Mouse (Mus musculus): Measurements from ENCODE around the gene Anxa6.
"Not testable (repeated sequence)": the region's sequence is repeated elsewhere in the genome, so short reads cannot be mapped to it uniquely, and the experiment has no call there.

The Anxa6 gene

DNA sequence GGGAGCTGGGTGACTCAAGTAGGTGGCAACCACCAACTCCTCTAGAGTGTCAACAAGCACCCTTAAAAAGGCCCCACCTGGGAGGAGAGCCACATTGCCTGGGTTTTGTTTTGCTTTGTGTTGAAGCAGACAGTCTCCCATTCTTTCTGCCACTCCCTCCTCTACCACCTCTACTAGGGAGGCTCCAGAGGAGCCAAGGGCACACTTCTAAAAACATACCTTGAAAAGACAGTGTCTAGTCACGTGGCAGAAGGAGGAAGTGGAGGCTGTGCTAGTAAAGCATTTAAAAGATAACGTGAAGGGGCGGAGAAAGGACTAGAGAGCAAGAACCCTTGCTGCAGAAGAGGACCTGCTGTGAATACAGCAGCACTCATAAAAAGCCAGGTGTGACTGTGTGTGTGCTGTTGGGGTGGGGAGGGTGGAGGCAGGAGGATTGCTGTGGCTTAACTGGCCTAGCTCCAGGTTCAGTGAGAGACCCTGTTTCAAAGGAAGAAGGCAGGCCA lies 74.6 kb downstream of the Anxa6 start:
- DNase-seq = peak; percentile 33

DNA sequence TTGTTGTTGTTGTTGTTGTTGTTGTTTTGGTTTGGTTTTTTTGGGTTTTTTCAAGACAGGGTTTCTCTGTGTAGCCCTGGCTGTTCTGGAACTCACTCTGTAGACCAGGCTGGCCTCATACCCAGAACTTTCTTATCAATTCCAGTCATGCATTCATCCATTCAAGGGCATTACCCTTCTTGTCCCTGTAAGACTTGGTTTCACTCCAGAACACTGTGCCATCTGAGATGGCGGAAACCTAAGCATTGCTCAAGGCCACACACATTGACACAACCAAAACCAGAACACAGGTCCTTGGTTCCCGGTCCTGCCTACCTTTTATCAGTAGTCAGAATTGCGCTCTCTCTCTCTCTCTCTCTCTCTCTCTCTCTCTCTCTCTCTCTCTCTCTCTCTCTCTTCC lies 75.5 kb downstream of the Anxa6 start:
- DNase-seq = not testable (repeated sequence)

DNA sequence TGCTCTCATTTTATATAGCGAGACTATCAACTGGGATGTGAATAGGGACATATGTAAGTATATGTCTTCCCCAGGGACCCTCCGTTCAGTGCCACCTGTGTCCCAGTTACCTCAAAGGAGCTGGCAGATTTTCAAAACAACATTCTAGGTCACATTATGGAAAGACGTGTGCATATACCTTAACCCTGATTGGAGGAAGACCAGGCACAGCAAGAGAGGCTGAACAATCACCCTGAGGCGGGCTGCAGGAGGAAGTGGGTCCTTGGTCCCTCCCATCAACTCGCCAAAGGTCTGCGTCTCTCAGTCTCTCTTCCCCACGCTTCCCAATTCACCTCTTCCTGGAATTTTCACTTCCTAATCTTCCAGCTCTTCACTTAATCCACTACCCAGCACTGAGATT lies 76.3 kb downstream of the Anxa6 start:
- no peak for DNase-seq

DNA sequence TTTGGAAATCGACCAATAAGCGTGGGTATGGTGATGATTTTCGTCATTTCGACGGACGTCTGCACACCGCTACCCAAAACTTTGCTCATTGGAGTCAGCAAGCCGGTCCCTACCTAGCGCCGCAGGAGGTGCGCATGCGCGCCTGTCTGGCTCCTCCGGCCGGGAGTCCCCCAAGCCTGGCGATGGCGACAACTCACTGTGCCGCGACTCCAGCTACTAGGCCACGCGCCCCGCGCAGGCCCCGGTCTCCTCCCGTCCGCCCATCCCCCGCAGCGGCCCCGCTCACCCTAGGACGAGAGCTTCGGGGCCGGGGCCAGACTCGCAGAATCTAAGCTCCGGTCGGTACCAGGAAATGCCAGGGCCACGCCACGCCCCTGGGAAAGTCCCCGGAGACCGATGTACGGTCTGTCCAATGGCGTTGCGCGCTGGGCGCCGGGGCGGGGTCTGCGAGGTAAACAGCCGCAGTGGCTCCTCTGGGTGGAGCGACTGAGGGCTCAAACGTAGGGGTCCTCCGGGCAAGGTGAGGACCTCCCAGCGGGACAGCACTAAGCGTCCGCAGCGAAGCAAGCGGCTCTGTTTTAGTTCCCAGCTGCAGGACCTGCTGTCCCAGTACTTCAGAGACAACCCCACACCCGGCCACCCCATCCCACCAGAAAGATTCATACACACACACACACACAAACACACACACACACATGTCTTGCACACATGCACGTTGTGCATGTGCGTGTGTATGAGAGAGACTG lies 77.3 kb downstream of the Anxa6 start:
- peak; percentile 99 for DNase-seq

DNA sequence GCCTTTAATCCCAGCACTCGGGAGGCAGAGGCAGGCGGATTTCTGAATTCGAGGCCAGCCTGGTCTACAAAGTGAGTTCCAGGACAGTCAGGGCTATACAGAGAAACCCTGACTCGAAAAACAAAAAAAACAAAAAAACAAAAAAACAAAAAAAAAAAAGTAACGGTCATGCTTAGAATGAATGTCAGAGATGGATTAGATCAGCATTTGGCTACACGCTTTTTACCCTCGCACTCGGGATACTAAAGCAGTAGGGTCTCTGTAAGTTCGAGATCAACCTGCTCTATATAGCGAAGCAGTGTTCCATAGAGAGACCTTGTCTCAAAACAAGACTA lies 77.9 kb downstream of the Anxa6 start:
- not testable (repeated sequence) for DNase-seq

DNA sequence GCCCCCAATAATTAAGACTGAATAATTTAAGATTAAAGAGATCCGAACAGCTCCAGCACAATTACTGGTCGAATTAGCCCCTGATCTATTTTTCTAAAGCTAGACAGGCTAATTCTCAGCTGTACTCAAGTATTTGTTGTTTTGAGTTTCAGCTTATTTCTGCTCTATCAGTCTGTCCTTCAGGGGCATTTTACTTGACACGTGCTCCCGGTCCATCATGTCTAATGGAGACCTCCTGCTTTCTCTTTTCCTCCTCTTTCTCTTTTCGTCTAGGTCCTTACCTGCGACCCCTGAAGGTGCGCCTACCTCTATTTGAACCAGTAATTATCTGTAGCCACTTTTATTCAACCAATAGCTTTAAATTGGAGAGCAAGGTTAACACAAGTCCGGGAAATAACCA lies 78.5 kb downstream of the Anxa6 start:
- DNase-seq = no peak

DNA sequence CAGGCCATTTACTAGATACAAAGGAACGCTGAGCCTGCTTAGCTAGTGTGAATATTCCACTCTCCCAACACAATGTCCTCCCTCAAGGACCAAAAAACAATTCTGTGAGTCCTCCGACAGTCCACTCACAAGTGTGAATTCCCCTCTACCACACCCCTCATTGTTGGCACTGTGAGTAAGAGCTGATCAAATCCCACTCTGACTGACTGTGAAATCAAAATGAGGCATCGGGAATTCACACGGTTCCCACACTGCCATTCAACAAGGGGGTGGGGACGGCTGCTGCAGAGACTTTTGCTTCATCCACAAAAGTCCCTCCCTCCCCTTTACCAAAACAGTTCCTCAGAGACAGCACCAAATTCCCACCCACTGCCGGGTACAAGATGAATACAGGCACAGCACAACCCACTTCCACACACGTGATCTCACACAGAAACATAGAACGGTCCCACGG lies 79.2 kb downstream of the Anxa6 start:
- no peak for DNase-seq

DNA sequence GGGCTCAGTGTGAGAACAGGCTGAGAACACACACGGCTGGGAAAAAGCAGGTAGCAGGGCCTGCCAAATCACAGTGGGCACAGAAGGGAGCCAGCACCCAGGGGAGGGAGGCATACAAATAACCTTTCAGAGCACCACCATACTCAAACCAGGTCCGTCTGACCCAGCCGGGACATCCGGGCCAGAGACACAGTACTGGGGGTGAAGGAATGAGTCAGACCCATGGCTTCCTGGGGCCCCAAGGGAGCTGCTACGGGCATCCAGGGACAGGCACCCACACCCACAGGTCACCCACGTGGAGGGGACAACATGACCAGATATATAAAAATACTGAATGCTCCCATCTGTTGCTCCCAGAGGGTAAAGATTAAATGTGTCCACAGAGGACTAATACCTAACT lies 80.6 kb downstream of the Anxa6 start:
- no peak for DNase-seq

DNA sequence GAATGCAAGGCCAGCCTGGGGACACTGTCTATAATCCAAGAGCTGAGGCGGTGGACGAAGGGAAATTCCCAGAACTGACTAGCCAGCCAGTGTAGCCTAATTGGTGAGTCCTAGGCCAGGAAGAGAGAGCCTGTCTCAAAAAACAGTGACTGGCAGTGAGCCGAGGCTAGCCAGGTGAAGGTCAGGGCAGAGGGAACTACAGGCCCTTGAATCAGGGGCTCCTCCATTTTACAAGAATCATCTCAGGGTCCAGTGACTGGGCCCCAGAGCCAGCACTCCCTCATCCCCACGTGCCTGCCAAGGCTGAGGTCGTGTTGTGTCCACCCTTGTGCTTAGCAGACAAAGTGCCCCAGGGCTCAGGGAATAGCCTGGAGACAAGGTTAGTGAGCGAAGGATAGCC lies 82.6 kb downstream of the Anxa6 start:
- no peak for DNase-seq

DNA sequence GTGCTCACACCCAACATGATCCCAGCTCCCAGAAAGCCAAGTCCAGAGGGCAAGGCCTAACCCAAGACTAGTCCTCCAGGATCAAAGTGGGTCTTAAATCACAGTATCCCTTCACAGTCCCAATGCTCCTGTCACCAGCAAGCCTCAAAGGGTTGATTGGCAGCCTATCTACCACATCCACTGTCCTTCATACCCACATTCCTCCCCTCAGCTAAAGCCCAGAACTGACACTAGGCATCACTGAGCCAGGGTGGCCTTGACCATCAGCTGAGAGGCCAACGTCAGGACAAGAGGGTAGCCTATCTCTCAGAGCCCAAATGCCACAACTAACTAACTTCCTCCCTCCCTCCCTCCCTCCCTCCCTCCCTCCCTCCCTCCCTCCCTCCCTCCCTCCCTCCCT lies 83.5 kb downstream of the Anxa6 start:
- no peak for DNase-seq

DNA sequence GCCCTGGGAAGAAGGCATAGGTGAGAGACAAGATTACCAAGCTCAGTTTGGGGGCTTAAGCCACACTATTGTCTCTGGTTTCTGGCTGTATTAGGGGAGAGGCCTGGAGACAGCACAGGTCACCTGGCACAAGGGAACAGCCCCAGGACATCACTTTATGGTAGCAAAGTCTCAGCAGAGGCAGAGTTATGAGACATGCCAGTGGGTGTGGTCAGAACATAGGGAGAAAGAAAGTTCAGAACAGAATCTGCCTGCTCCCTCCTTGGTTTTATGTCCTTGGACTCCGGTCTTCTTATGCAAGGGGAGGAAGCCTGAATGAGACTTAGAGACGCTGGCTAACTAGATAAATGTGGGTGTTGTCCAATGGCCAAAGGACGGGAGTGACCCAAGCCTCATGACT lies 88.5 kb downstream of the Anxa6 start:
- DNase-seq = no peak

DNA sequence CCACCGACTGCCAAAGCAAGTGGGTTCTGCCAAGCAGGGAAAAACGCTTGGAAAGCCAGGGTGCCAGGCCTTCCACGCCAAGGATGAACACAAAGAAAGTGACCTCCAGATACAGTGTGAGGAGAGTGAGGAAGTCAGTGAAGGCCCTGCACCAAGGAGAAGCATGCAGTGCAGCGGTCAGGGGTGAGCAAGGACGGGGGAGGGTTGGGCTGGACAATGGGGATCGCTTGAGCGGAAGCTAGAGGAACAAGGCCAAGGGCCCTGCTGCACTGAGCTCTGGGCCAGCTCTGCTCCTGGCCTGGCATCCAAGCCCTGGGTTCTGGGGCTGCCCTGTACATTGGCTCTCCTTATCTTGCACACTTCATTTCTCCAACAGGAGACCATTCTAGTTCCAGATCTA lies 93.2 kb downstream of the Anxa6 start:
- no peak for DNase-seq

DNA sequence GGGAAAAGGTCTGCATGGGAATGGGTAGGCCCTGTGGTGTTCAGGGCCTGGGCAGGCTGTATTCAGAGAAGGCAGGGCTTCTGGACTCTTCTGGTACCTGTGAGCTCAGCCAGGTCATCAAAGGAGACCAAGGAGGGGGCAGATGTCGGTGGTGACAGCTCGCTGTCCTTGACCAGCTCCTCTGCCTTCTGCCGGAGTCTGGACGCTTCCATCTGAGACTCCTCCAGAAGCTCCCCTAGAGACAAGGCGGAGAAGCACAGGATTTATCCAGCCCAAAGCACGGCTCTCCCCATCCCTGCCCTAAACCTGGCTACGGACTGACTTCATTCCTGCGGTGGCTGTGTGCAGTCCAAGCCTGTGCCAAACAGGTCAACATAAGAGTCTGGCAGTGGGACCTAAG lies 93.7 kb downstream of the Anxa6 start:
- no peak for DNase-seq

DNA sequence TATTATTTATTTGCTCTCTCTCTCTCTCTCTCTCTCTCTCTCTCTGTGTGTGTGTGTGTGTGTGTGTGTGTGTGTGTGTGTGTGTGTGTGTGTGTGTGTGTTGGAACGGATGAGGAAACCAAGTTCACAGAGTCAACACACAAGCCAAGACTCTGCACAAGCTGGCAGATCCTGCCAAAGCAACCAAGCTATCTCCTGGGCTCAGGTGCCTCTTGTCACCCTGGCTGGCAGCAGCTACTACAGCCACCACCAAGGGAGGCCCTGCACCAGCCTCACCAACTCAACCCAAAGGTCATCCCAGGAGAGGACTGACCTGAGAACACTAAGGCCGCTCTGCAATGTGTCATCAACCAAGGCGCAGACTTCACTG lies 96.5 kb downstream of the Anxa6 start:
- no peak for DNase-seq

DNA sequence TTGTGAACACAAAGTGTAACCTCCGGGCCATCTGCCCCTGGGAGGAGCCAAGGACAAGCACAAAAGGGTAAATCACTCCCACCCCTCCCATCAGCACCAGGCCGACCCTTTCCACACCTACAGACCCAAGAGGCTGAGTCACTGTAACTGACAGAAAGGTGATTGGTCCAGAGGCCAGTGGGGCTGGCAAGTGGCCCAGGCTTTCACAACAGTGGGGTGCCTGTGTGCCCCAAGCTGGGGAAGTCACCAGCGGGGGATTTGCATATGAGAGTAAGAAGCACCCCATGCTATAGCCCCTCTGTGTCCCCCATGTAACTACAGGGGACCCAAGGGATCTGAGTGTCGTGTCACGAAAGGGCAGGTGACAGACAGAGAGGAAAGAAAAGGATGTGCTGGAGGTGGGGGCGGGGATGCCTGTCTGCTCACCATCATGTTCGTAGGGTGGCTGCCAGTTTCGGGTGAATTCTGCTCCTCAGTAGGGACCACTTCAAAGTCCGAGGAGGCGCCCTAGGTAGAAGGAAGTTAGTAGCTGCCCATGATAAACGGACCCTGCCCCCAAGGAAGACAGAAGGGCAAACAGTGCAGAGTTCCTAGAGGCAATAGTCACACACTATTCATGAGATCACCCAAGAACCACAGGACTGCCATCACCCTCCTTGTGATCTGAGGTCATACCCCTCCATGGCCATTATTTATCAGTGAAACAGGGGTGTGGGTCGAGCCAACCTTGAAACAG lies 97.0 kb downstream of the Anxa6 start:
- peak; percentile 59 for DNase-seq

DNA sequence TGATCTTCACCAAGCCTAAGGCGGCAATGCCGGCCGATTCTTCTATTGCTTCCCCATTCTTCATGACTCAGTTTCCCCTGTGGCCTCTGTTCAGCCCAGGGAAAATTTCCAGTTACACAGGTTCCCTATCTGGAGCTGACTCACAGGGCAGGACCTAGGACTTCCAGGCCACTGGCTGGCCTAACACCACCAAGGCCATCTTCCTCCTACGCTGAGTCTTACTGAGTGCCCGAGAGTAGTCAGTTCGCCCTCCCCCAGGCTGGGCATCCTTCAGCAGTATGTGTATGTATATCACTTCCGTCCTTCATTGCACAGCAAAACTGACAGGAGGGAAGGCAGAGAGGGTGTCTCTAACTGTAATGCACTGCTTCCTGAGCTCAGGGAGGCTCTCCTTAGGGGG lies 99.0 kb downstream of the Anxa6 start:
- no peak for DNase-seq

DNA sequence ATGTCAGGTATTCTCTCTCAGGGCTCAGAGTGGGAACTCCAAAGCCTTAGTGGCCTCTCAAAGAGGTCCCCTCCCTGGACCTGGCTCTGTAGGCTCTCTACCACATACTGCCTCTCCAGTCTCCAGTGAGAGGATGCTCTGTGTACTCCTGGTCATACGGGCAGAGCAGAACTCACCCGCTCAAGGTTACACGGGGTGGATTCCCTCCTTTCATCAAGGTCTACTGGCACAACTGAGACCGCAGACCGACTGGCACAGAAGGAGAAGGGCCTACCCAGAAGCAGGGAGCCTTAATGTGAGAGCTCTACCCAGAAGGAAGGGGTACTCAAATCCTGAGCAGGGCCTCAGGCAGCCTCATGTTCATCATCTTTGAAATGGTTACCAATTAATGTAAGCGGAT lies 100.7 kb downstream of the Anxa6 start:
- no peak for DNase-seq

DNA sequence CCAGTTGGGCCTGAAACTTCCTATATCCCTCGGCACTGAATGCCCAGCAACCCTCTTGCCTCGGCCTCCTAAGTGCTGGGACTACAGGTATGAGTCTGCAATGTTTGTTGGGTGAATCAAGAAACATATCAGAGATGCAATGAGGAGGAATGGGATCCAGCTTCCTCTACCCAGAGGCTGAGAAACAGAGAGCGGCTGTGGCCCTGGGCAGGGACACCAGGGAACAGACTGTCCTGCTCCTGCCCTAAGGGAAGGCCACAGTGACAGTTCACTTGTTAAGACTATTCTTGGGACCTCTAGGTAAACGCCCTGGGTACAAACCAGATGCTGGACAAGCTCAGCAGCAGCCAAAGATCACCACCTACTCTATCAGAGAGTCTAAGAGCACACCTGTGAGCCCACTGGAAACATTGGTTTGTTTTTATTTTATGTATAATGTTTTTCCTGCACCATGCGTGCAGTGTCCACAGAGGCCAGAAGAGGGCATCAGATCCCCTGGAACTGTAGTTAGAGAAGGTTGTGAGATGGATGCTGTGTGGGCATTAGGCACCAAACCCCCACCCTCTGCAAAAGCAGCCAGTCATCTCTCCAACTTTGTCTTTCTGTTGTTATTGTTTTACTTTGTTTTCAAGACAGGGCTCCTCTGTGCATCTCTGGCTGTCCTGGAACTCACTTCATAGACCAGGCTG lies 101.7 kb downstream of the Anxa6 start:
- peak; percentile 76 for DNase-seq

DNA sequence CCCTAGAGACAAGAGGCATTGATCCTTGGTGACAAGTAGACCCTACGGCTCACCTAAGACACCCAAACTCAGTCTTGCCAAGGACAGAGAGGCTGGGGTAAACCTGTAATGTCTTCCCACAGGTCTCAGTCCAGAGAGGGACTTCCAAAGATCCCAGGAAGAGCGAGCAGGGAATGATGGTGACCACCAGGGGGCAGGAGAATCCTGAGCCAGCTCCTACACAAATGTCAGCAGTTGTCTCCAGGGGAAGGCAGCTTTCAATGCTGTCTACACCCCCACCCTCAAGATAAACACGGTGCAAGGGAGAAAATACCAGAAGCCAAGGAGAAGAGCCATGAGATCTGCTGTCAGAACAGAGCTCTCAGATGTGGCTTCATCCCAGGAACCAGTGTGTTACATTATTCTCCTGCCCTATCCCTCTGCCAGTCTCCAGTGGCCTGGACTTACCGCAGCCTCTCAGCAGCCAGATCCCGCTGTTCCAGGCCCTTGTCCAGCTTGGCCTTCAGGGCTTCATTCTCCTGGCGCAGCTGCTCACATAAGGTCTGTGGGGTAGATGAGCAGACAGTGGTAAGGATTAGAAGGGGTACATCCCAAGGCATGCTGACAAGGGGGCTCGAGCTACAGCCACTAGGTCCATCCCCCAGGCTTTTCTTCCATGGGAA lies 102.8 kb downstream of the Anxa6 start:
- DNase-seq = peak; percentile 73

DNA sequence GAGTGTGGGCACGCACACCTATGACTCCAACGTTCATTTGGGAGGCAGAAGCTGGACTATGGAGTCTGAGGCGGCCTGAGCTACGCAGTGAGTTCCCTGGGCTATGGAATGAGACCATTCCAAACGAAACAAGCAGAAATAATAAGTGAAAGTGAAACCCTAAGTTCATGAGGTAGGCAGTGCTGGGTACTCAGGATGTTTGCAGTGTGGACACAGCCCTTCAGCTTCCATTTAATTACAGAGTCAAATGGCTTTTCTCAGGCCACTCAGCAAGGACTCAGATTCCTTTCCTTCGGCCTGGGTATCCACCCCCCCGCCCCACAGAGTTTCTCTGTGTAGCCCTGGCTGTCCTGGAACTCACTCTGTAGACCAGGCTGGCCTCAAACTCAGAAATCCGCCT lies 103.5 kb downstream of the Anxa6 start:
- no peak for DNase-seq

DNA sequence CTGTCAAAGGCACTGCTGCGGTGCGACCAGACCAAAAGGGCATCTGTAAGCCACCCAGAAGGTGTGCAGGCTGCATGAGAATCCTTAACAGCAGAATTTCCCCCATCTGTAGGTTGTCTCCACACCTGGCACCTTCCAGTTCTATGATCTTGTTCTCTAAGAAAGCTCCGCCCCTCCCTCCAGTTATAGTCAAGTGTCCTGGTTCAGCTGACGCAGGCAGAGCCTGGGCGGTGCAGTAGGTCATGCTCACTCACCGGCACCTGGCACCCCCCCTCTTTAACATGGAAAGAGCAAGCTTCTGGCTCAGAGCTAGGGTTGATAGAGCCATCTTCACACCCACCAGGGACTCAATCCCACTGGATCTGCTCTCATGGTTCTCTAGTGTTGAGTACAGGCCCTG lies 104.0 kb downstream of the Anxa6 start:
- DNase-seq = no peak

Data from lung, postnatal 14 days (tissue).